Mouse (Mus musculus): Measurements from ENCODE around the gene Hcn1. TPM values are rescaled to one million over a fixed set of nuclear protein-coding genes. Genes with fewer than 3 reads are reported as not detected.

Gene Hcn1
- polyA plus RNA-seq, 1 experiment from 2014 or later: 0.05 TPM

- Histone ChIP-seq H3K9me3 (no peaks in the 10 kb centered on the region), H3K9ac (no peak overlapping the region), H3K4me2 (replicated peaks) (no peak overlapping the region), H3K4me1 (replicated peaks) (no peaks in the 10 kb centered on the region), H3K36me3 (no peaks in the 10 kb centered on the region), H3K27ac (no peak overlapping the region), H3K27me3 (replicated peaks) (no peaks in the 10 kb centered on the region), H3K4me3 (replicated peaks) (no peak overlapping the region)
- ATAC-seq: no peak
Measured at GRCm38 (mm10) chr13:117842366-117842765, 240.2 kb downstream of the Hcn1 start.

GRCm38 (mm10) chr13:117847290-117847689 lies 245.2 kb downstream of the Hcn1 start:
- Histone ChIP-seq H3K27ac (no peak overlapping the region), H3K4me1 (replicated peaks) (no peaks in the 10 kb centered on the region), H3K4me3 (replicated peaks) (no peak overlapping the region), H3K36me3 (no peaks in the 10 kb centered on the region), H3K9ac (no peak overlapping the region), H3K4me2 (replicated peaks) (no peak overlapping the region), H3K9me3 (no peaks in the 10 kb centered on the region), H3K27me3 (replicated peaks) (no peaks in the 10 kb centered on the region)
- no peak for ATAC-seq
- WGBS: 86% methylated on average over 2 of the region's 2 CpGs

- WGBS: 79% methylated on average over 4 of the region's 4 CpGs
- Histone ChIP-seq H3K9ac (no peak overlapping the region), H3K36me3 (no peaks in the 10 kb centered on the region), H3K27ac (no peak overlapping the region), H3K4me1 (replicated peaks) (no peaks in the 10 kb centered on the region), H3K9me3 (no peaks in the 10 kb centered on the region), H3K4me3 (replicated peaks) (no peak overlapping the region), H3K27me3 (replicated peaks) (no peaks in the 10 kb centered on the region), H3K4me2 (replicated peaks) (no peak overlapping the region)
- no peak for ATAC-seq
Measured at GRCm38 (mm10) chr13:117848757-117849156, 246.6 kb downstream of the Hcn1 start.

DNA sequence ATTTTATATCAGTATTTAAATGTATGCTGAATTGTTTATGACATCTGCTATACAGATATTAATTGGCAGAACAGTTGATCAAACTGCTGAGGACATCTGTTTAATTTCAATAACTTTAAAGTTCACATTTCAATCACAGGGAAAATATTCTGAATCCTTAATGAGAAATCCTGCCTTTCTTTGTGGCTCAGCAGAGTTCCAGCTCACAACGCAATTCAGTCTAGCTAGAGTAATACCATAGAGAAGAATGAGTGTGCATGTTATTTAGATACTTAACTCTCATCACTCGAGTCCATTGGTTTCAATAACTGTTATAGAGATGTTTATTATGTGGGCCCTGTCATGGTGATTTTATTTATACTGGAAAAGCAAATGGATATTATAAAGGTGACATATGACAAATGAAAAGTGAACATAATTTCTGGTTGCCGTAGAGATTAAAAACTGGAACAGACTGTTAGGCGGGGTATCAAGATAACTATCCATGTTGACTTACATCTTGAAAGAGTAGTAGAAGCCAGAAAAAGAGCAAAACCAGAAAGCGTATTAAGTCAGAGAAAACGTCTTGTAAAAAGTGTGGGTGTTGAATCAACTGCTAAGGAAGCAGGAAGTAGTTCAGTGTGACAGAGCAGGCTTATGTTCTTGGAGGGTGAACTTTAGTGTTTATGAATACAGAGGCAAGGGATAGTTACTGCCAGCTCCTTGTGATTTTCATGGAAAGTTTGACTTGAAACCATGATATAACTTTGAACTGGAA lies 250.0 kb downstream of the Hcn1 start:
- no peak for ATAC-seq
- Histone ChIP-seq H3K27me3 (replicated peaks) (no peaks in the 10 kb centered on the region), H3K4me3 (replicated peaks) (no peak overlapping the region), H3K9ac (no peak overlapping the region), H3K9me3 (no peaks in the 10 kb centered on the region), H3K4me1 (replicated peaks) (no peaks in the 10 kb centered on the region), H3K4me2 (replicated peaks) (no peak overlapping the region), H3K27ac (no peak overlapping the region), H3K36me3 (no peaks in the 10 kb centered on the region)
- 70% methylated on average over 6 of the region's 6 CpGs for WGBS

- H3K27ac ChIP-seq: no peak overlapping the region
- no peak overlapping the region for H3K4me2 ChIP-seq (replicated peaks)
- ATAC-seq: no peak
- no peaks in the 10 kb centered on the region for H3K9me3 ChIP-seq
- H3K4me3 ChIP-seq (replicated peaks): no peak overlapping the region
- H3K27me3 ChIP-seq (replicated peaks): no peaks in the 10 kb centered on the region
- 93% methylated on average over 2 of the region's 2 CpGs for whole genome bisulfite sequencing
- no peaks in the 10 kb centered on the region for H3K36me3 ChIP-seq
- H3K4me1 ChIP-seq (replicated peaks): no peaks in the 10 kb centered on the region
- H3K9ac ChIP-seq: no peak overlapping the region
Measured at GRCm38 (mm10) chr13:117852711-117853051, 250.6 kb downstream of the Hcn1 start.

DNA sequence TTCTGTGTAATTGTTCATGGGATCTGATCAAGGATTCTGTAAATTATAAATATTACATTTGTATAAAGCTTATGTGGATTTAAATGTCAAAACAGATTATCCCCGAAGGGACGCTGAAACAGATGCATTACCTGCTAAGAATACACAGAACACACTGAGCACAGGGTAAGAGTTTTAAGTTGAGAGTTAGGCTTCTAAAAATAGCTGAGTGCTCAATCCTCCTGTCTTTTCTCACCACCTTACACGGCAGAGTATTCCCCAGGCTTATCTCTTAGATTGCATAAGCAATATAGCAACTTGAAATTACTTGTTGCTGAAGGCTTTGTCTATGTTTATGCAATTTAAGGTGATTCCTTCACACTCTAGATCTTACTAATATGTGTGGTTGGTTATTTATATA lies 256.3 kb downstream of the Hcn1 start:
- Histone ChIP-seq H3K9ac (no peak overlapping the region), H3K4me1 (replicated peaks) (no peaks in the 10 kb centered on the region), H3K27me3 (replicated peaks) (no peaks in the 10 kb centered on the region), H3K9me3 (no peaks in the 10 kb centered on the region), H3K36me3 (no peaks in the 10 kb centered on the region), H3K4me3 (replicated peaks) (no peak overlapping the region), H3K27ac (no peak overlapping the region), H3K4me2 (replicated peaks) (no peak overlapping the region)
- no peak for ATAC-seq
- WGBS: 46% methylated on average over 3 of the region's 3 CpGs

- H3K27ac ChIP-seq: no peak overlapping the region
- no peak overlapping the region for H3K9ac ChIP-seq
- H3K9me3 ChIP-seq: no peaks in the 10 kb centered on the region
- no peak for ATAC-seq
- H3K36me3 ChIP-seq: no peaks in the 10 kb centered on the region
- no peak overlapping the region for H3K4me2 ChIP-seq (replicated peaks)
- 50% methylated on average over 8 of the region's 8 CpGs for WGBS
- no peaks in the 10 kb centered on the region for H3K4me1 ChIP-seq (replicated peaks)
- no peaks in the 10 kb centered on the region for H3K27me3 ChIP-seq (replicated peaks)
- no peak overlapping the region for H3K4me3 ChIP-seq (replicated peaks)
Measured at GRCm38 (mm10) chr13:117877787-117878186, 275.7 kb downstream of the Hcn1 start.

DNA sequence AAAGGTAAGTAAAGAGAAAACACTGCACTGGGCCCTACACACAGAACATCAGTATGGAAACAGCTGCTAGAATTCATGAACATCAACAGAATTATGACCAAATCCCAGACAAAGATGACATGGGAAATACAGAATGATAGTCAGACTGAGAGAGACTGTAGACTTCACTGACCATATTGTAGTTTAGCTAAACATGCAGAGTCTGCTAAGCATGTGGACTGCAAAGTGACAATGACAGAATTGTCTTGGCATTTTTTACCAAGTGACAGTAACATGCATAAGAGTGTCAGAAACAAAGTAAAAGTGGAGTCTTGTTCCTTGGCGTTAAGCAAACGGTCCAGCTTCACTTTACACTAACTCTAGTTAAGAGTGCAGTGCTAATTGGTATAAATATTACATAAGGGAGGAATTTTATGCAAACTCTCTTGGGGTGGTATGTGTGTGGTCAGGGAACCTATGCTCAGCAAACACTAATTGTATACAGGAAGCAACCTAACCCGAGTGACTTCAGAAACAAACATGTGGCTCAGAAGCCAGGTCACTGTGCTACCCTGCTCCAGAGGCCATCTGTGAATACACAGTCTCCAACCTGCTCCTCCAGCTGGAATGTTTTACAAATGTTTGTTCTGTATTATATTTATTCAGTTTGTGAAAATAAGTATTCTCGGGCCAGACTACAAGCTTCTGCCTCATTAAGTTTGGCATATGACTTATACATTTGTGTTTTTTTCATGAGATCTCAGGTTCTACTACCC lies 278.5 kb downstream of the Hcn1 start:
- 67% methylated on average over 4 of the region's 4 CpGs for WGBS
- ATAC-seq: no peak

DNA sequence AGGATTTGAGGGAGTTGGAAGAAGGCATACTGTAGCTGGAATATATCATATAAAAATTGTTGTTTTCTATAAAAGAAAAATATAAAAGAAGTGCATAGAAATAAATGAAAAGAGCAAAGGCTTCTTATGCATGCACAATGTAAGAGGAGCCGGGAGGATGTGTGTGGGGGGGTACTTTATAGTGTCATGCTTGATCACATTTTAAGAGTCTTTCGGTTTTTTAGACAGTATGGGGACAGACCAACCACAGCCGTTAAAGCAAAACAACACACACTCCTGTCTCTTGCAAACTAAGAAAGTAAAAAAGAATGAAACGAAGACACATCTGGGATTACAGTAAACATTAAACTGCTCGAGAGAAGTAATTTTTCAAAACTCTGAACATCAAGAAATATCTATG lies 290.0 kb downstream of the Hcn1 start:
- Histone ChIP-seq H3K4me2 (replicated peaks) (no peak overlapping the region), H3K4me3 (replicated peaks) (no peak overlapping the region), H3K4me1 (replicated peaks) (no peaks in the 10 kb centered on the region), H3K9ac (no peak overlapping the region), H3K27me3 (replicated peaks) (no peaks in the 10 kb centered on the region), H3K9me3 (no peaks in the 10 kb centered on the region), H3K36me3 (no peaks in the 10 kb centered on the region), H3K27ac (no peak overlapping the region)
- no peak for ATAC-seq
- 73% methylated on average over 5 of the region's 5 CpGs for WGBS

More for the DNA sequence above, 278.5 kb downstream of the Hcn1 start:
- H3K4me2 ChIP-seq (replicated peaks): no peak overlapping the region
- no peak overlapping the region for H3K27ac ChIP-seq
- no peak overlapping the region for H3K4me3 ChIP-seq (replicated peaks)
- H3K27me3 ChIP-seq (replicated peaks): no peaks in the 10 kb centered on the region
- H3K9ac ChIP-seq: no peak overlapping the region
- no peaks in the 10 kb centered on the region for H3K36me3 ChIP-seq
- no peaks in the 10 kb centered on the region for H3K4me1 ChIP-seq (replicated peaks)
- no peaks in the 10 kb centered on the region for H3K9me3 ChIP-seq

DNA sequence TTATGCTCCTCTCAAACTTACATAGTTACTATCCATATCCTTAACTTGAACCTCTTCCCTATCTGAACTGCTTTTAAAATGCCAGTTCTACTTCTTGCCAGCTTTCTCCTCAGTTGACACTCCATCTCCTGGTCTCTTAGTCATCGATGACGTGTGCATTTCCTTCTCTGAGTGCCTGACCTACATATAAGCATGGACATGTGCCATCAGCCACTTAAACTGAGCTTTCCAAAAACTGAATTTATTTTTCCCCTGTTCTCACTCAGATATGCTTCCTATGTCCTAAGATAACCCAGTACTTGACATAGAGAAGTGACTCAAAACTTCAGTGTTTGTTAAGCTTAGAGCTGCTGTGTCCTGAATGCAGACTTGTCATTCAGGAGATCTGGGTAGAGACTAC lies 295.9 kb downstream of the Hcn1 start:
- ATAC-seq: no peak
- WGBS: 72% methylated on average over 2 of the region's 2 CpGs
- Histone ChIP-seq H3K36me3 (no peaks in the 10 kb centered on the region), H3K27me3 (replicated peaks) (no peaks in the 10 kb centered on the region), H3K4me3 (replicated peaks) (no peak overlapping the region), H3K27ac (no peak overlapping the region), H3K4me2 (replicated peaks) (no peak overlapping the region), H3K9ac (no peak overlapping the region), H3K9me3 (no peaks in the 10 kb centered on the region), H3K4me1 (replicated peaks) (no peaks in the 10 kb centered on the region)

GRCm38 (mm10) chr13:117907801-117908200 lies 305.7 kb downstream of the Hcn1 start:
- Histone ChIP-seq H3K9me3 (no peaks in the 10 kb centered on the region), H3K9ac (no peak overlapping the region), H3K4me2 (replicated peaks) (no peak overlapping the region), H3K4me3 (replicated peaks) (no peak overlapping the region), H3K36me3 (no peaks in the 10 kb centered on the region), H3K27me3 (replicated peaks) (no peaks in the 10 kb centered on the region), H3K27ac (no peak overlapping the region), H3K4me1 (replicated peaks) (no peaks in the 10 kb centered on the region)
- ATAC-seq: no peak
- 86% methylated on average over 3 of the region's 3 CpGs for WGBS

- no peaks in the 10 kb centered on the region for H3K36me3 ChIP-seq
- no peak overlapping the region for H3K4me3 ChIP-seq (replicated peaks)
- H3K4me1 ChIP-seq (replicated peaks): no peaks in the 10 kb centered on the region
- H3K27ac ChIP-seq: no peak overlapping the region
- no peak for ATAC-seq
- no peak overlapping the region for H3K9ac ChIP-seq
- H3K4me2 ChIP-seq (replicated peaks): no peak overlapping the region
- 56% methylated on average over 4 of the region's 4 CpGs for WGBS
- no peaks in the 10 kb centered on the region for H3K9me3 ChIP-seq
- H3K27me3 ChIP-seq (replicated peaks): no peaks in the 10 kb centered on the region
Measured at GRCm38 (mm10) chr13:117929734-117930133, 327.6 kb downstream of the Hcn1 start.

GRCm38 (mm10) chr13:117931746-117932145 lies 329.6 kb downstream of the Hcn1 start:
- no peak overlapping the region for H3K4me3 ChIP-seq (replicated peaks)
- no peaks in the 10 kb centered on the region for H3K9me3 ChIP-seq
- H3K4me1 ChIP-seq (replicated peaks): no peaks in the 10 kb centered on the region
- no peak overlapping the region for H3K4me2 ChIP-seq (replicated peaks)
- no peak for ATAC-seq
- no peak overlapping the region for H3K9ac ChIP-seq
- H3K27me3 ChIP-seq (replicated peaks): no peaks in the 10 kb centered on the region
- WGBS: 73% methylated on average over 2 of the region's 2 CpGs
- no peaks in the 10 kb centered on the region for H3K36me3 ChIP-seq
- no peak overlapping the region for H3K27ac ChIP-seq
